Mouse (Mus musculus) MEL (cell line): ENCODE data around the gene Celsr1. TPM values are rescaled to one million over a fixed set of nuclear protein-coding genes. Genes with fewer than 3 reads are reported as not detected.

Experiments used
- DNase-seq: peaks from one replicate; pipeline ENCODE4 v3.0.0; 2011; ENCODE audit warnings: low read depth, low spot score
- H3K27ac ChIP-seq: 2 replicates; pipeline ENCODE4 v1.5.1; 2012; ENCODE audit warnings: low read depth, mild to moderate bottlenecking, control low read depth, low read length, moderate library complexity; ENCODE audit not compliant: control insufficient read depth
- H3K27me3 ChIP-seq, 2 experiments: fragments of 150-350 bp in 1 of 2; sonication (generic) in 1 of 2; 2 replicates each; pipeline ENCODE4 v1.6.1; 2012; ENCODE audit warnings: low read length in 2 of 2, mild to moderate bottlenecking in 2 of 2, improper control_type of control experiment in 1 of 2, moderate library complexity in 1 of 2; ENCODE audit not compliant: insufficient read depth in 2 of 2, control insufficient read depth in 1 of 2
- H3K36me3 ChIP-seq, 2 experiments: 2 replicates each; pipeline ENCODE4 v1.6.1; 2012 to 2014; ENCODE audit warnings: low read length in 2 of 2, improper control_type of control experiment in 1 of 2, inconsistent platforms in 1 of 2, mild to moderate bottlenecking in 1 of 2; ENCODE audit not compliant: insufficient read depth in 2 of 2, control insufficient read depth in 1 of 2
- H3K4me1 ChIP-seq, 2 experiments: fragments of 150-350 bp in 1 of 2; sonication (generic) in 1 of 2; 2 replicates each; pipeline ENCODE4 v1.6.1; 2012; ENCODE audit warnings: low read length in 2 of 2, improper control_type of control experiment in 1 of 2, mild to moderate bottlenecking in 1 of 2; ENCODE audit not compliant: insufficient read depth in 2 of 2, control insufficient read depth in 1 of 2
- H3K4me3 ChIP-seq, 2 experiments: fragments of 150-350 bp in 1 of 2; sonication (generic) in 1 of 2; 2 replicates each; pipeline ENCODE4 v1.5.1; 2012; ENCODE audit warnings: low read depth in 2 of 2, low read length in 2 of 2, mild to moderate bottlenecking in 2 of 2, moderate library complexity in 2 of 2, control low read depth in 1 of 2, improper control_type of control experiment in 1 of 2; ENCODE audit not compliant: control insufficient read depth in 1 of 2, insufficient read depth in 1 of 2
- H3K79me2 ChIP-seq: 2 replicates; pipeline ENCODE4 v1.6.1; 2012; ENCODE audit warnings: mild to moderate bottlenecking, low read length, moderate library complexity; ENCODE audit not compliant: control insufficient read depth, poor library complexity, insufficient read depth
- H3K9ac ChIP-seq: 2 replicates; pipeline ENCODE4 v1.6.1; 2012; ENCODE audit warnings: low read depth, mild to moderate bottlenecking, control low read depth, low read length, moderate library complexity; ENCODE audit not compliant: control insufficient read depth, poor library complexity, severe bottlenecking
- H3K9me3 ChIP-seq: fragments of 150-350 bp; sonication (generic); replicated peaks from 2 replicates; pipeline ENCODE4 v1.6.1; 2012; ENCODE audit warnings: mild to moderate bottlenecking, low read length, improper control_type of control experiment, moderate library complexity; ENCODE audit not compliant: insufficient read depth
- CHD1 ChIP-seq: IDR thresholded peaks from 2 replicates; pipeline ENCODE4 v1.6.1; 2012; ENCODE audit warnings: low read depth, mild to moderate bottlenecking, inconsistent platforms, low read length, improper control_type of control experiment
- CTCF ChIP-seq, 3 experiments: IDR thresholded peaks in 2 of 3; conservative IDR thresholded peaks in 1 of 3; 2 replicates each; pipeline ENCODE4 v1.5.1; 2011 to 2012; ENCODE audit warnings: low read length in 3 of 3, low read depth in 2 of 3, mild to moderate bottlenecking in 2 of 3, improper control_type of control experiment in 1 of 3, inconsistent platforms in 1 of 3, mixed read lengths in 1 of 3, moderate library complexity in 1 of 3; ENCODE audit not compliant: control insufficient read depth in 1 of 3, insufficient read depth in 1 of 3, poor library complexity in 1 of 3, severe bottlenecking in 1 of 3
- E2F4 ChIP-seq: IDR thresholded peaks from 2 replicates; pipeline ENCODE4 v1.6.1; 2011; ENCODE audit warnings: low read depth, low read length, improper control_type of control experiment, borderline replicate concordance
- ETS1 ChIP-seq: IDR thresholded peaks from 2 replicates; pipeline ENCODE4 v1.6.1; 2012; ENCODE audit warnings: low read depth, mild to moderate bottlenecking, inconsistent platforms, low read length, improper control_type of control experiment, moderate library complexity
- GABPA ChIP-seq: IDR thresholded peaks from 2 replicates; pipeline ENCODE4 v1.6.1; 2012; ENCODE audit warnings: low read depth, mild to moderate bottlenecking, inconsistent platforms, low read length, improper control_type of control experiment, moderate library complexity
- HCFC1 ChIP-seq: IDR thresholded peaks from 2 replicates; pipeline ENCODE4 v1.6.1; 2012; ENCODE audit warnings: low read depth, mild to moderate bottlenecking, inconsistent platforms, low read length, improper control_type of control experiment, moderate library complexity
- JUND ChIP-seq: IDR thresholded peaks from 2 replicates; pipeline ENCODE4 v1.6.1; 2011; ENCODE audit warnings: low read depth, mild to moderate bottlenecking, improper control_type of control experiment, low read length
- KAT2A ChIP-seq: conservative IDR thresholded peaks from 2 replicates; pipeline ENCODE4 v1.6.1; 2012; ENCODE audit warnings: low read depth, low read length, improper control_type of control experiment, inconsistent platforms
- MAZ ChIP-seq: IDR thresholded peaks from 2 replicates; pipeline ENCODE4 v1.6.1; 2012; ENCODE audit warnings: low read depth, mild to moderate bottlenecking, inconsistent platforms, low read length, improper control_type of control experiment
- MEF2A ChIP-seq: IDR thresholded peaks from 2 replicates; pipeline ENCODE4 v1.6.1; 2014; ENCODE audit warnings: low read depth, mild to moderate bottlenecking, inconsistent platforms, low read length, improper control_type of control experiment; ENCODE audit not compliant: poor library complexity, insufficient replicate concordance, severe bottlenecking; ENCODE audit errors: extremely low read depth
- MXI1 ChIP-seq: IDR thresholded peaks from 2 replicates; pipeline ENCODE4 v1.6.1; 2011; ENCODE audit warnings: mild to moderate bottlenecking, low read depth, low read length, improper control_type of control experiment
- MYB ChIP-seq: IDR thresholded peaks from 2 replicates; pipeline ENCODE4 v1.6.1; 2011; ENCODE audit warnings: mild to moderate bottlenecking, low read depth, low read length, improper control_type of control experiment
- MYC ChIP-seq: IDR thresholded peaks from 2 replicates; pipeline ENCODE4 v1.6.1; 2011; ENCODE audit warnings: low read depth, mild to moderate bottlenecking, low read length, improper control_type of control experiment, moderate library complexity
- NELFE ChIP-seq: IDR thresholded peaks from 2 replicates; pipeline ENCODE4 v1.6.1; 2011; ENCODE audit warnings: low read depth, low read length, improper control_type of control experiment
- NRF1 ChIP-seq: IDR thresholded peaks from 2 replicates; pipeline ENCODE4 v1.6.1; 2014; ENCODE audit warnings: low read depth, mild to moderate bottlenecking, inconsistent platforms, low read length, improper control_type of control experiment, moderate library complexity; ENCODE audit not compliant: poor library complexity, insufficient read depth, severe bottlenecking
- POLR2A ChIP-seq, 2 experiments: IDR thresholded peaks; 2 replicates each; pipeline ENCODE4 v1.6.1; 2011 to 2012; ENCODE audit warnings: low read length in 2 of 2, mild to moderate bottlenecking in 2 of 2, control low read depth in 1 of 2, improper control_type of control experiment in 1 of 2, low read depth in 1 of 2, moderate library complexity in 1 of 2; ENCODE audit not compliant: control insufficient read depth in 1 of 2, insufficient read depth in 1 of 2, poor library complexity in 1 of 2
- POLR2AphosphoS2 ChIP-seq: IDR thresholded peaks from 2 replicates; pipeline ENCODE4 v1.6.1; 2011; ENCODE audit warnings: low read length, improper control_type of control experiment
- RAD21 ChIP-seq: IDR thresholded peaks from 2 replicates; pipeline ENCODE4 v1.6.1; 2011; ENCODE audit warnings: mild to moderate bottlenecking, low read depth, low read length, improper control_type of control experiment
- RCOR1 ChIP-seq: IDR thresholded peaks from 2 replicates; pipeline ENCODE4 v1.6.1; 2012; ENCODE audit warnings: low read depth, mild to moderate bottlenecking, inconsistent platforms, low read length, improper control_type of control experiment
- SIN3A ChIP-seq: IDR thresholded peaks from 2 replicates; pipeline ENCODE4 v1.6.1; 2012; ENCODE audit warnings: low read length, improper control_type of control experiment, inconsistent platforms
- SMC3 ChIP-seq: IDR thresholded peaks from 2 replicates; pipeline ENCODE4 v1.6.1; 2011; ENCODE audit warnings: low read depth, low read length, improper control_type of control experiment
- TAL1 ChIP-seq: IDR thresholded peaks from 2 replicates; pipeline ENCODE4 v1.6.1; 2012; ENCODE audit warnings: mild to moderate bottlenecking, inconsistent platforms, low read length, moderate library complexity, mixed read lengths
- USF2 ChIP-seq, 2 experiments: IDR thresholded peaks; 2 replicates each; pipeline ENCODE4 v1.6.1; 2011 to 2012; ENCODE audit warnings: improper control_type of control experiment in 2 of 2, low read length in 2 of 2, borderline replicate concordance in 1 of 2, inconsistent platforms in 1 of 2, low read depth in 1 of 2, mild to moderate bottlenecking in 1 of 2; ENCODE audit not compliant: insufficient read depth in 1 of 2
- ZC3H11A ChIP-seq: IDR thresholded peaks from 2 replicates; pipeline ENCODE4 v1.6.1; 2012; ENCODE audit warnings: low read depth, mild to moderate bottlenecking, inconsistent platforms, low read length, improper control_type of control experiment
- ZKSCAN1 ChIP-seq: IDR thresholded peaks from 2 replicates; pipeline ENCODE4 v1.6.1; 2012; ENCODE audit warnings: low read depth, mild to moderate bottlenecking, inconsistent platforms, low read length, improper control_type of control experiment, moderate library complexity
- ZMIZ1 ChIP-seq: IDR thresholded peaks from 2 replicates; pipeline ENCODE4 v1.6.1; 2012; ENCODE audit warnings: low read depth, mild to moderate bottlenecking, inconsistent platforms, low read length, improper control_type of control experiment, moderate library complexity
- ZNF384 ChIP-seq: IDR thresholded peaks from 2 replicates; pipeline ENCODE4 v1.6.1; 2012; ENCODE audit warnings: low read depth, mild to moderate bottlenecking, inconsistent platforms, low read length, improper control_type of control experiment
- polyA plus RNA-seq, 2 experiments: library from polyadenylated mRNA; stranded (reverse) in 1 of 2; unstranded in 1 of 2; fragments of >175 nt in 1 of 2; fragments of >200 nt in 1 of 2; gene quantifications; 2 replicates each; pipeline versions ENCODE4 v1.2.1 to v1.2.4; 2012; ENCODE audit warnings: low replicate concordance in 2 of 2, low read depth in 1 of 2; ENCODE audit not compliant: insufficient read length in 2 of 2, insufficient read depth in 1 of 2, missing spikeins in 1 of 2
- total RNA-seq: library from RNA; depleted of rRNA; stranded (reverse); fragments of 300-350 nt; gene quantifications from 2 replicates; pipeline ENCODE4 v1.2.3, GENCODE M21; 2012

The Celsr1 gene
- total and polyA plus RNA-seq, 3 experiments: 0.12 to 0.42 TPM; not detected in 1

DNA sequence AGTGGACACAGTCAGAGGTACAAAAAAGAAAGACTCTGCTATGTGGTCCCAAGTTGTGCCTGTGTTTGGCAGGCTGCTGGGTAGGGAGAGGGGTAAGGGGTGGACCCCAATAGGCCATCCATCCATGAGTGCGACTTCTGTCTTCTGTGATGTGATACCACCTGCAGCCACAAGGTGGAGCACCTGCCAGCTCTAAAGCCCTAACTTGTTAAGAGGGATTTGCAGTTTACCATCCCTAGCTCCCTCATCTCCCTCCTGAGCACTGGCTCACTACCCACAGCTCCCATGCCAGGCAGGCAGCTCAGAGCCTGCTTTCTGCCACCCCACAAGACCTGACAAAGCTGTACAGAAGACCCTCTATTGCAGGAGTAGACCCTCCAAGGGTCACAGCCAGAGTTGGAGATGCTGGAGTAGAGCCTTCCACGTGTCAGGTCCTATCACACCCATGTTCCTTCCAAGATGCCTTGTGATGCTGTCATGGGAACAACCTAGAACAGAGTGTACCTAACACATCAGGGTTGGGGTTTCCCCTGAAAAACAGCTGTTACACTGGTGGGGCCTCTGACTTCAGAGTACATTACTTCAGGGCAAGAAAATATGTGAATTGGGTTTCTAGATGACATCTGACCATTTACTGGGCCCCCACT, 20.4 kb upstream of the Celsr1 start:
- peaks cover 0 to 8% of the 10 kb centered on the region in 2 experiments; a peak in 2 of 4 replicates for H3K36me3 ChIP-seq
- TF ChIP-seq ZMIZ1 (no peak), GABPA (no peak), NRF1 (no peak), RAD21 (peak; percentile 76), JUND (no peak), MYB (no peak), ZKSCAN1 (no peak), ETS1 (no peak), RCOR1 (no peak), TAL1 (no peak), MEF2A (no peak), ZC3H11A (peak; percentile 70), ZNF384 (no peak), MAZ (no peak), MXI1 (no peak), SMC3 (peak; percentile 89), NELFE (no peak), POLR2A (IDR thresholded peaks at IDR 0.05; ENCODE audit: control insufficient read depth in 1 of 2, insufficient read depth in 1 of 2, low read depth in 1 of 2, low read length in 2 of 2, poor library complexity in 1 of 2) (no peak), HCFC1 (no peak), MYC (0 out of 2 replicates have a peak, but pooled peaks have one; percentile 17), CTCF (IDR thresholded peaks at IDR 0.05 in 2 of 3, conservative IDR thresholded peaks at IDR 0.05 in 1 of 3; ENCODE audit: control insufficient read depth in 1 of 3, insufficient read depth in 1 of 3, low read depth in 2 of 3, low read length in 3 of 3, poor library complexity in 1 of 3, severe bottlenecking in 1 of 3) (peak; percentile 79 to 85 (median 83)), KAT2A (no peak), USF2 (IDR thresholded peaks at IDR 0.05; ENCODE audit: borderline replicate concordance in 1 of 2, insufficient read depth in 1 of 2, low read depth in 1 of 2, low read length in 2 of 2) (no peak), E2F4 (no peak), CHD1 (no peak), SIN3A (0 out of 2 replicates have a peak, but pooled peaks have one; percentile 30), POLR2AphosphoS2 (no peak)
- H3K4me3 ChIP-seq: no peak overlapping the region
- peaks cover 4% of the 10 kb centered on the region for H3K79me2 ChIP-seq
- peak; percentile 87 for DNase-seq
- no peak overlapping the region for H3K9ac ChIP-seq
- peaks cover 6 to 23% of the 10 kb centered on the region in 2 experiments; a peak in 2 of 4 replicates for H3K4me1 ChIP-seq
- H3K9me3 ChIP-seq: no peaks in the 10 kb centered on the region
- H3K27ac ChIP-seq: 0 out of 2 replicates have a peak overlapping the region, but pooled peaks have one; percentile 24
- no peaks in the 10 kb centered on the region for H3K27me3 ChIP-seq
